Mouse (Mus musculus) spleen, adult 2 months (tissue): Measurements from ENCODE around the gene Olfr815.

Experiments used
- CTCF ChIP-seq: fragments of 200-500 bp; IDR thresholded peaks from 2 replicates; pipeline ENCODE4 v1.5.1; 2011; ENCODE audit warnings: mild to moderate bottlenecking, inconsistent platforms; ENCODE audit not compliant: insufficient read depth, insufficient read length, insufficient replicate concordance; ENCODE audit errors: extremely low read depth
- POLR2A ChIP-seq: fragments of 200-500 bp; IDR thresholded peaks from 2 replicates; pipeline ENCODE4 v1.6.1; 2011; ENCODE audit warnings: low read depth, low read length, inconsistent platforms

DNA sequence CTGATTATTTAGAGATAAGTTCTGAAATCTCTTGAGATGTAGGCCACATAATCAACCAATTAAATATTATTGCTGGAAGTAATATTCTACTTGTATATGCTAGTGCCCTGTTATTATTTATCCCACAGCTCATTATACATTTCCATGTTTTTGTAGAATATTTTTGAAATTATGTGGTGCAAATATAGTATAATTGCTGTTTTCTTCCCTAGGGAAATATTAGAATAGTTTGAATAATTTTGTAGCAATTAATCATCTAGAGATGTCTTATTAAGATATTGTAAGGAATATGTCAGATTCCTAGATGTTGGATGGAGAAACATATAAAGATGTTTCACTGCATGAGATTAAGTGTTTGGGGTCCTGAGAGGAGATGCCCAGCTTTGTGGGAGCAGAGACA is 50.6 kb downstream of the Olfr815 start, which contains the start of gene Olfr813:
- TF ChIP-seq CTCF (no peak), POLR2A (no peak)
